Mouse (Mus musculus) embryonic facial prominence, embryonic 12.5 days (tissue): Measurements from ENCODE around the gene Ccl6. TPM values are rescaled to one million over a fixed set of nuclear protein-coding genes. Genes with fewer than 3 reads are reported as not detected.

Source experiments
- ATAC-seq: fragments of 200-750 bp; cut with Nextera tagmentation; 2 replicates; pipeline ENCODE4 v1.8.0; 2017; ENCODE audit not compliant: insufficient number of reproducible peaks, insufficient read depth, low FRiP score, low TSS enrichment
- H3K27ac ChIP-seq: fragments of 300-500 bp; sonication (generic); 2 replicates; pipeline ENCODE4 v1.5.1; 2016; ENCODE audit warnings: mild to moderate bottlenecking
- H3K27me3 ChIP-seq: fragments of 300-500 bp; sonication (generic); 2 replicates; pipeline ENCODE4 v1.6.1; 2016; ENCODE audit warnings: mild to moderate bottlenecking, moderate library complexity
- H3K36me3 ChIP-seq: fragments of 300-500 bp; sonication (generic); 2 replicates; pipeline ENCODE4 v1.6.1; 2016; ENCODE audit warnings: mild to moderate bottlenecking
- H3K4me1 ChIP-seq: fragments of 300-500 bp; sonication (generic); 2 replicates; pipeline ENCODE4 v1.6.1; 2016
- H3K4me2 ChIP-seq: fragments of 300-500 bp; sonication (generic); replicated peaks from 2 replicates; pipeline ENCODE4 v1.6.1; 2016; ENCODE audit warnings: mild to moderate bottlenecking, moderate library complexity
- H3K4me3 ChIP-seq: fragments of 300-500 bp; sonication (generic); 2 replicates; pipeline ENCODE4 v1.5.1; 2016; ENCODE audit warnings: mild to moderate bottlenecking
- H3K9ac ChIP-seq: fragments of 300-500 bp; sonication (generic); 2 replicates; pipeline ENCODE4 v1.6.1; 2016; ENCODE audit warnings: mild to moderate bottlenecking, moderate library complexity
- H3K9me3 ChIP-seq: fragments of 300-500 bp; sonication (generic); 2 replicates; pipeline ENCODE4 v1.6.1; 2016; ENCODE audit warnings: mild to moderate bottlenecking, moderate library complexity
- WGBS: fragments of 180-500 bp; shearing (Covaris S2); methylation state at CpG from one replicate; pipeline ENCODE4 v1.1.7; 2016; 5-methylcytosine and 5-hydroxymethylcytosine counted together
- polyA plus RNA-seq: library from polyadenylated mRNA; unstranded; fragments of >200 nt; fragmentation: Nextera tagmentation; extraction: Ambion mirVana; gene quantifications from 2 replicates; pipeline ENCODE4 v1.2.1, GENCODE M21; 2016

Gene Ccl6
- polyA plus RNA-seq, 1 experiment from 2014 or later, result 1.4 TPM

DNA sequence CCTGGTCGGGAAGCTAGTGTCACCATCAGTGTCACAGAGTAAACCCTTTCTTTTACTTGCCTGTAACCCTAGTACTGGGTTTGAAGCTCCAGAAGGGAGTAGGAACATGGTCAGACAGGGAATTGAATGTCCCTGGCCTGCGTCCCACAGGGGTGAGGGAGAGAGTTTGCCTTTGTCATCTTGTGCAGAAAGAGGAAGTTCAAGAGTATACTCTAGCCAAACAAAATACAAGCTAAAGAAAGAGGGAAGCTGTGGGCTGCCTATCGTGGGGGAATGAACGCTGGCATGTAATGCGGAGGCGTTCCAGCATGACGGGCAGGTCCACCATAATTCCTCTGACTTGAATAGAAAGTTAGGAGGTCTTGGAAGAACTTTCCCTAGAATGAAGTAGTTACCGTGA is 20.7 kb downstream of the Ccl6 start:
- no peak overlapping the region for H3K4me2 ChIP-seq

DNA sequence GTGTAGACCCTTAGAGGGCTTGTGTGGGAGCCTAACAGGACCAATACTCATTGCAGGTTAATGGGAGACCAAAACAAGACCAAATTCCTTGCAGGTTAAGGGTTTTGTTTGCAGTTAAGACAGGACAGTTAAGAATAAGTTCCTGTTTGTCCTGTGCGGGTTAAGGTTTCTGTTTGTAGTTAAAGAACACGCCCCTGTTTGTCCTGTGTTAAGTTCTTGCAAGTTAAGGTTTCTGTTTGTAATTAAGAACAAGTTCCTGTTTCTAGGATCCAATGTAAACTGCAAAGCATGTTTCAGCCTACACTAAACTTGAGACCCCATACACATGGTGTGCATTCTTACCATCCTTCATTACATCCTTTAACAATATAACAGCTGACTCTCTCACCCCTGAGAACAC is 22.7 kb downstream of the Ccl6 start:
- WGBS, result 42% methylated on average over 2 of the region's 2 CpGs
- H3K4me3 ChIP-seq, result no peak overlapping the region
- no peaks in the 10 kb centered on the region for H3K4me1 ChIP-seq
- H3K9me3 ChIP-seq, result no peaks in the 10 kb centered on the region
- H3K36me3 ChIP-seq, result no peaks in the 10 kb centered on the region
- H3K27ac ChIP-seq, result no peak overlapping the region
- H3K4me2 ChIP-seq, result no peak overlapping the region
- H3K27me3 ChIP-seq, result no peaks in the 10 kb centered on the region
- H3K9ac ChIP-seq, result no peak overlapping the region
- no peak for ATAC-seq

More for the DNA sequence above, 20.7 kb downstream of the Ccl6 start:
- ATAC-seq, result no peak
- Histone ChIP-seq H3K9ac (no peak overlapping the region), H3K9me3 (no peaks in the 10 kb centered on the region), H3K27me3 (no peaks in the 10 kb centered on the region), H3K36me3 (no peaks in the 10 kb centered on the region), H3K4me1 (no peaks in the 10 kb centered on the region), H3K27ac (no peak overlapping the region), H3K4me3 (no peak overlapping the region)
- 90% methylated on average over 8 of the region's 8 CpGs for WGBS

DNA sequence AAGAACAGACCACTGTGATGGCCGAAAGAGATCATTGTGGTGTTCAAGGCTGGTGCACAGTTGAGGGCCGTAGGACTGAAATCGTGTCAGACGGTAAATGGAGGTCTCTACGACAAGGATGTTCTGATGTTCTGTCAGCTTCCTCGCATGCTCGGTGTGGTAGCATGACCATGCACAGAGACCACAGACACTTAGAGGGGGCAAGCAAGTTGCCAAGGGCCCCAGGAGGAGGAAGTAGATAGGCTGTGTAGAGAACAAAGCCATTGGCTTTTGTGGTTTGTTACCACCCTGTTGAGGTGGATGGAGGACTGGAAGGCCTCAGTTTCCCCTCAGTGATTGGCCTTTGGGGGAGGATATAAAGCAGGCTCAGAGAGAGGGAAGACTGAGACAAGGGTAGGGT is 23.6 kb downstream of the Ccl6 start:
- 94% methylated on average over 7 of the region's 7 CpGs for WGBS
- no peak overlapping the region for H3K27ac ChIP-seq
- no peaks in the 10 kb centered on the region for H3K9me3 ChIP-seq
- no peak overlapping the region for H3K4me3 ChIP-seq
- H3K9ac ChIP-seq, result no peak overlapping the region
- ATAC-seq, result no peak
- no peaks in the 10 kb centered on the region for H3K4me1 ChIP-seq
- H3K36me3 ChIP-seq, result no peaks in the 10 kb centered on the region
- no peaks in the 10 kb centered on the region for H3K27me3 ChIP-seq
- no peak overlapping the region for H3K4me2 ChIP-seq

DNA sequence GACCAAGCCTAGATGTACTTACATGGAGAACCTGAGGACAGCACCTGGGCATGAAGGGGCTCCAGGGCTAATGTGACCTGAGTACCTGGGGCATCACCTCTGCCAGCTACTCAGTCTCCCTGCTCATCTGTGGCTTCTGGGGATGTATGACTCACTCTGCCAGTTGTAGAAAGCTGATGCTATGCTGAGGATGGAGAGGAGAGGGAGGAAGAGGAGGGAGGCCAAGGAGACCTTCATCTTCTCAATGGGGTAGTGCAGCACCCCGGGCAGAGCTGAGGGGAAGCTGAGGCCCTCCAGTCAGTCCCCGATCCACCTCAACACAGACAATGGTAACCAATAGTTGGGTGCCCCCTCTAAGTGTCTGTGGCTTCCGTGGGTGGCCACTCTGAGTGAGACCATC is 24.1 kb downstream of the Ccl6 start:
- H3K4me2 ChIP-seq, result no peak overlapping the region
- 79% methylated on average over 3 of the region's 3 CpGs for WGBS
- H3K27me3 ChIP-seq, result no peaks in the 10 kb centered on the region
- H3K9me3 ChIP-seq, result no peaks in the 10 kb centered on the region
- H3K36me3 ChIP-seq, result no peaks in the 10 kb centered on the region
- no peak overlapping the region for H3K4me3 ChIP-seq
- no peak overlapping the region for H3K9ac ChIP-seq
- ATAC-seq, result no peak
- no peak overlapping the region for H3K27ac ChIP-seq
- H3K4me1 ChIP-seq, result no peaks in the 10 kb centered on the region

DNA sequence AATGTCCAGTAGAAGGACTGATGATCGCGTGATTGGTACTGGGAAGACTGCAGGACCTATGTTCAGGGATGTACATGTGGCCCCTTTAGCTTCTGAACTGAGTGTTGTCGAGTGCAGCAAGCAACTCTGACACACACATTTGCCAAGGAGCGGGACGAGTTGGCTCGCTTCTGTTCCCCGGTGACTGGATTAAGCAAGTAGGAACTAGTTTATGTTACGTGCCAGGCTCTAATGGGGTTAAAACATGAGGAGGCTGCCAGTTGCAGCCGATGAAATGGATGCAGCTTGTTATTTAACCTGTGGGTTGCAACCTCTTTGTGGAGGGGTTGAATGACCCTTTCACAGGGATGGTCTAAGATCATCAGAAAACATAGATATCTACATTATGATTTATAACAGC is 24.8 kb downstream of the Ccl6 start:
- H3K27me3 ChIP-seq, result no peaks in the 10 kb centered on the region
- no peak overlapping the region for H3K9ac ChIP-seq
- H3K9me3 ChIP-seq, result no peaks in the 10 kb centered on the region
- H3K4me1 ChIP-seq, result no peaks in the 10 kb centered on the region
- no peak for ATAC-seq
- 87% methylated on average over 9 of the region's 9 CpGs for WGBS
- no peaks in the 10 kb centered on the region for H3K36me3 ChIP-seq
- no peak overlapping the region for H3K27ac ChIP-seq
- H3K4me3 ChIP-seq, result no peak overlapping the region
- no peak overlapping the region for H3K4me2 ChIP-seq

DNA sequence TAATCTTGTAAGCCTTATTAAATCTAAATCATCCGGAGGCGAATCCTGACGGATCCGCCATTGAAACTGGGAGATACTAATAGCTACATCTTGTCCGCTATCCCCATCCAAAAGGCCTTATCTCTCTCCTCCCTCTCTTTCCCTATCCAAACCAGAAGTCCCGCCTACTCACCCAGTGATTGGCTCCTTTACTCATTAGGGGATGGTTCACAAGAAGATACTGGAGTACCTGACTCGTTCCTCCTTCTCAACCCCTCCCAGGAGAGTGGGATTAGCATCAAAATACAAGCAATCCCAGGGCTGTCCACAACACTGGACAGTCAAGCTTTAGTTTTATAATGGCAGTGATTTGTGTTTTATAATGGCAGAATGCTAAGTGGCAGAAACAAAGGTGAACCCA is 25.6 kb downstream of the Ccl6 start:
- 69% methylated on average over 7 of the region's 7 CpGs for WGBS
- no peak overlapping the region for H3K9ac ChIP-seq
- no peaks in the 10 kb centered on the region for H3K4me1 ChIP-seq
- H3K9me3 ChIP-seq, result no peaks in the 10 kb centered on the region
- no peak overlapping the region for H3K27ac ChIP-seq
- no peak overlapping the region for H3K4me3 ChIP-seq
- no peaks in the 10 kb centered on the region for H3K27me3 ChIP-seq
- H3K4me2 ChIP-seq, result no peak overlapping the region
- no peak for ATAC-seq
- no peaks in the 10 kb centered on the region for H3K36me3 ChIP-seq

DNA sequence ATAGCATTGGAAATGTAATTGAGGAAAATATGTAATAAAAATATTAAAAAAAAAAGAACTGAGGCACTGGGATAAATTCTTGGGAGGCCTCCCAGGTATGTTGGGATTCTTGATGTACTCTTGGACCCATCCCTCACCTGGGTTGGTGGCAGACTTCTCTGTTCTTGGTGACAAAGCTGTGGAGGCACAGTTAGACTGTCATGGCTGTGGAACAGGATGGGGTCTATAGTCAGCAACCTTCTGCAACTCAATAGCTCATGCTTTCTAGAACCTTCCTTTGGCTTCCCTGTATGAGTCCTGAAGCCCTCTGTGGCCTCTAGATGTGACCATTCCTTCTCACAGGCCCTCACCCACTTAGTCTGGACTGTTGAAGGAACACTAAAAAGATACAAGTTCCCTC is 26.3 kb downstream of the Ccl6 start:
- Histone ChIP-seq H3K4me2 (no peak overlapping the region), H3K27me3 (no peaks in the 10 kb centered on the region), H3K4me1 (no peaks in the 10 kb centered on the region), H3K9me3 (no peaks in the 10 kb centered on the region), H3K4me3 (no peak overlapping the region), H3K36me3 (no peaks in the 10 kb centered on the region), H3K27ac (no peak overlapping the region), H3K9ac (no peak overlapping the region)
- no peak for ATAC-seq

DNA sequence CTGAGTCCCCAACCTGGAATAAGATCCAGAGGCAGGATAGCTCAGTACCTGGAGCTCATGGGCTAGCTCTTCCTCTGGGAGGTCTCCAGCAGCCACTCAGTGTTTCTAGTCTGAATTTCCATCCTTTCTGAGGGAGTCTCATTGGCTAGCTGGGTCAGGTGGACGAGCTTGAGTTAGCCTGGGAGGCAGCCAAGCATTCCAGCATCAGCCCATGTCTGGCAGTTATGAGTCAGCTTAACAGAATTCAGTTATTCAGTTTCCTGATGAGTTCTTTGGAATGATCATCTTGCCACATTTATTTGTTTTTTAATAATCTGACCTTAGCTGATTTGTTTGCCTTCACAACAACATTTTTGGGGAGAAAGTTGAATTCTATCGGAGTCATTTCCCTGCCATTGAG is 29.1 kb downstream of the Ccl6 start:
- ATAC-seq, result no peak
- Histone ChIP-seq H3K27me3 (no peaks in the 10 kb centered on the region), H3K36me3 (no peaks in the 10 kb centered on the region), H3K4me1 (no peaks in the 10 kb centered on the region), H3K4me3 (no peak overlapping the region), H3K27ac (no peak overlapping the region), H3K9ac (no peak overlapping the region), H3K9me3 (no peaks in the 10 kb centered on the region), H3K4me2 (no peak overlapping the region)
- 80% methylated on average over 2 of the region's 2 CpGs for WGBS

DNA sequence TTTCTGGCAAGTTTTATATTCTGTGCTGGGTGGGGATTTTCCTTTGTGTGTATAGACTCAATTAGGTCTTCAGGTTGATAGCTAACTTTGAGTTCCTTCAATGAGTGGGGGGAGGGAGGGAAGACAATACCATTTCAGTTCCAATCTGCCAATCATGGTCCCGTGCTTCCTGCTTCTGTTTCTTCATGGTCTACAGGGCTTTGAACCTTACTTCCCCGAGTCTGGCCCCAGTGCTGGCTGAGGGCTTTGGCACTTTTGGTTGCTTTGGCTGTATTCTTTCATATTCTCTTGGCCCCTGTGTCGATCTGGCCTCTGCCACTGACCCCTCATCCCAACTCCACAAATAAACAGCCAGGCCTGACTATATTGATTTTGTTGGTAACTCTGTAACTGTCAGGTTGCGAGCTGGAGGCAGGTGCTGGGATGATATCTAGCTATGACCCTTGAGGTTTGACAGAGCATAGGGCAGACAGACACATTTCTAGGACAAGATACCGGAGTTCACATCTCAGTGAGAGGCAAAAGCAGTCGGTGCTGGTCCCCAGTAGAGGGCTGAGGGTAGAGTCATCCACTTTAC is 30.5 kb downstream of the Ccl6 start:
- no peaks in the 10 kb centered on the region for H3K4me1 ChIP-seq
- no peak for ATAC-seq
- no peak overlapping the region for H3K4me3 ChIP-seq
- no peak overlapping the region for H3K9ac ChIP-seq
- no peaks in the 10 kb centered on the region for H3K9me3 ChIP-seq
- H3K27me3 ChIP-seq, result no peaks in the 10 kb centered on the region
- no peaks in the 10 kb centered on the region for H3K36me3 ChIP-seq
- H3K27ac ChIP-seq, result no peak overlapping the region
- no peak overlapping the region for H3K4me2 ChIP-seq
- WGBS, result 64% methylated on average over 6 of the region's 6 CpGs

DNA sequence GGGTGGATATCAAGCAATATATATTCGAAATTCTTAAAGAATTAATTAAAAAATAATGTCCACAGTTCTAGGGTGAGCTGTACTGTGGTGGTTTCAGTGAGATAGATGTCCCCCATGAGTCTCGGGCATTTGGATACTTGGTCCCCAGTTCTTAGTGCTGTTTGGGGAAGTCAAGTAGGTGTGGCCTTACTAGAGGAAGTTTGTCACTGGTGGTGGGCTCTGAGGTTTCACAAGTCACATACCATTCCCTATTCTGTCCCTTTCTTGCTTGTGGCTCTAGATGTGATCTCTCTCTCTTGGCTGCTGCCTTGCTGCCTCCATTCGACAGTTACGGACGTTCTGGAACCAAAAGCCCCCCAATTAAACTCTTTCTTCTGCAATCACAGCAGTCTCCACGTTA is 32.5 kb downstream of the Ccl6 start:
- WGBS, result 80% methylated on average over 6 of the region's 6 CpGs
- Histone ChIP-seq H3K27me3 (no peaks in the 10 kb centered on the region), H3K9me3 (no peaks in the 10 kb centered on the region), H3K36me3 (no peaks in the 10 kb centered on the region), H3K9ac (no peak overlapping the region), H3K27ac (no peak overlapping the region), H3K4me2 (no peak overlapping the region), H3K4me3 (no peak overlapping the region), H3K4me1 (no peaks in the 10 kb centered on the region)
- no peak for ATAC-seq

DNA sequence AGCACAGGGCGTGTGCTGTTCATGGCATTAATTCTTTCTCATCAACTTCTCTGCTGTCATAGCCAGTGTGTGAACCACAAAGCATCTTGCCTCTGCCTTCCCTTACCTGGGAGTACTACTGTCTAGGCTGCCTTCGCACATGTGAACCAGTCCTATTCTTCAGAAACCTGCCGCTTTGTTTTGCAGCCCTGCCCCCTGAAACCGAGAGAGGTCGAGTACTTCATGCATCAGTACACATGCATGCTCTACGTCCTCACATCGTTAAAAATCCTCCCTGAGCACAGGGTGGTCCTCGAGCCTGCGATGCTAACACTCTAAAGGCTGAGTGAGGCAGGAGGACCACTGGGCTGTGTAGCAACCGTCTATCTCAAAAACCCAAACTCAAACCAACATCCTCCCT is 35.8 kb downstream of the Ccl6 start:
- H3K27ac ChIP-seq, result no peak overlapping the region
- no peaks in the 10 kb centered on the region for H3K9me3 ChIP-seq
- H3K9ac ChIP-seq, result no peak overlapping the region
- 66% methylated on average over 10 of the region's 10 CpGs for WGBS
- H3K36me3 ChIP-seq, result no peaks in the 10 kb centered on the region
- no peaks in the 10 kb centered on the region for H3K4me1 ChIP-seq
- no peak overlapping the region for H3K4me2 ChIP-seq
- no peak for ATAC-seq
- H3K27me3 ChIP-seq, result no peaks in the 10 kb centered on the region
- H3K4me3 ChIP-seq, result no peak overlapping the region

DNA sequence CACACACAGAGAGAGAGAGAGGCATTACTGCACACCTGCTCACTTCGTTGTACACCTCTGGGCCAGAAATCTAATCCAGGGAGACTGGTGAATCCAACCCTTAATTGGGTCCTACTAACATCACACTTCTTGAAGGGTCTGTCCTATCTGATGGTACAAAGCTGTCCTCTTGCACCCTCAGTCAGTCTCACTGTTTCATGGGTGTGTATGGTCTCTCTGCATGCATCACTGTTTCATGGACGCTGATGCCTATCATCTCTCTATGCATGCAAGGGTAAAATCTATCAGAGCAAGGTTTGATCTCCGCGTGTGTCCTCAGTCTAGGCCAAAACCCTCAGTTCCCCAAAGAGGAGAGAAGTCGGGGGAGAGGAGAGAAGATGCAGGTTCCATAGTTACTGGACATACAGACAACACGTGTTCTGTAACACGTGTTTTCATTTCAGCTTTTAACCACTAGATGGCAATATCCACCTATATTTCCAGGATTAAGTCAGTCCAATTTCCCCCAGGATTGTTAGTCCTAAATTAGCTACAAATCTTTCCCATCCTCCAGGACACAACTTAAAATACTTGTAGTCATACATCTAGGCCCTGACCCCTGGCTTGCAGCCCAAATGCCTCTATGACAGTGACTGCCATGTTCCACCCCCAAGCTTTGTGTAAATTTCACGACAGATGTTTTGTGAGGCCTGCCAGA is 36.7 kb downstream of the Ccl6 start:
- Histone ChIP-seq H3K4me3 (no peak overlapping the region), H3K36me3 (no peaks in the 10 kb centered on the region), H3K27me3 (no peaks in the 10 kb centered on the region), H3K9ac (no peak overlapping the region), H3K27ac (no peak overlapping the region), H3K4me1 (no peaks in the 10 kb centered on the region), H3K4me2 (no peak overlapping the region), H3K9me3 (no peaks in the 10 kb centered on the region)
- ATAC-seq, result no peak
- WGBS, result 32% methylated on average over 8 of the region's 8 CpGs
